Mouse (Mus musculus): ENCODE measurements around the gene Agbl4. TPM values are rescaled to one million over a fixed set of nuclear protein-coding genes. Genes with fewer than 3 reads are reported as not detected.

The Agbl4 gene
- polyA plus RNA-seq, 1 experiment from 2014 or later = 1.7 TPM

DNA sequence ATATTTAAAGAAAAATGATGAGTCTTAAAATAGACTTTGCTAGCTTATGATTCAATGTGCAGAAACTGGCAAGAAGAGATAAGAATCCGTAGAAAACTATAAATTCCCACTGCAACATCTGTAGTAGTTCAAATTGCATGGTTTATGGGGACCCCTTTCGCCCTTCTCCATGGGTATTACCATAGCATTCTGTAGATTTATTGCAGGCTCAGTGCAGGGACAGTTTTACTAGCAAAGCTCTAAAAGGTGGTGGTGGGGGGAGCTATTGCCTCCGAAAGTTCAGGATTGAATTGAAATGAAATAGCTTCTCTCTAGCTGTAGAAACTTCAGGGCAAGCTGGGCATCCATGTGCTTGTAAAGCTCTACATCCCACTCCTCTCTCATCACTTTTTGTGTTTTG is 959.7 kb downstream of the Agbl4 start:
- ATAC-seq (ENCODE audit: low read depth) = peak; percentile 94
- Histone ChIP-seq H3K9me3 (no peaks in the 10 kb centered on the region), H3K27me3 (no peaks in the 10 kb centered on the region), H3K4me1 (replicated peaks) (peaks cover 26% of the 10 kb centered on the region), H3K9ac (no peak overlapping the region), H3K36me3 (no peaks in the 10 kb centered on the region), H3K27ac (replicated peaks) (peak overlapping the region; percentile 42), H3K4me2 (no peak overlapping the region), H3K4me3 (no peak overlapping the region)
- 8% methylated on average over 3 of the region's 3 CpGs for WGBS

DNA sequence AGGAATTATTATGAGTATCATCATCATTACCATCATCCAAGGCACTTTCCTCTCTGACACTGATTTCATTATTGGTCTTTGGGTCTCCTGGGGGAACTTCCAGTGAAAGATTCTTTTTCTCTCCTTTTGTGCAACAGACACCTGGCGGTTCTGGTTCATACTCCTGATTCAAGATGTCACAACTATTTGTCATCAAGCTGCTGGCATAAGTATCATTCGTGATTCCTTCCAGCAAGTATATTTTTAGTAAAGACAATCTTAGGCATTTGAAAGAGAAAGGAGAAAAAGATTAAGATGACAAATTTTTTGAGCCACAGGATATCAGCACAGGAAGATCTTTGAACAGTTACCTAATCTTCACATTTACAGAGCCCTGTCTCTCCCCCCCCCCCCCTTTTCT is 966.7 kb downstream of the Agbl4 start:
- H3K27ac ChIP-seq (replicated peaks) = no peak overlapping the region
- WGBS = 90% methylated on average over 2 of the region's 2 CpGs

DNA sequence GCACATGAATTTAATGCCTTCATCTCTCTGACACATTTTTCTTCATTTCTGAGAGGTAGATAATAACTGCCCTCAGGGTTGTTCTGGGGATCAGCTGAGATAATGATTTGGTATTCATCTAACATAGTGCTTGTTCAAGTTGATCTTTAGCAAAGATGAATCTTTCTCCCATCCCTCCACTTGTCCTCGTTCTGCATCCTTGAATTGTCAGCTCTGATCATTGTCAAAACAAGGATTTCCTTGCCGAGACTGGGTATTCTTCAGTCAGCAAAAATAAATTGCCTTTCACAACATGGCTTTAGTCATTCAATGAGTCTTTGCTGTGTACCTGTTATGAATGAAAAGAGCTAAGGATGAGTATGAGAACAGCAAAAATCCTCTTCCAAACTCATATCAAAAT is 970.3 kb downstream of the Agbl4 start:
- Histone ChIP-seq H3K4me1 (replicated peaks) (no peaks in the 10 kb centered on the region), H3K9me3 (no peaks in the 10 kb centered on the region)

More for the DNA sequence above, 966.7 kb downstream of the Agbl4 start:
- H3K27me3 ChIP-seq = no peaks in the 10 kb centered on the region
- H3K36me3 ChIP-seq = no peaks in the 10 kb centered on the region
- H3K4me3 ChIP-seq = no peak overlapping the region
- H3K4me1 ChIP-seq (replicated peaks) = no peaks in the 10 kb centered on the region
- H3K9ac ChIP-seq = no peak overlapping the region
- ATAC-seq (ENCODE audit: low read depth) = no peak
- no peak overlapping the region for H3K4me2 ChIP-seq
- H3K9me3 ChIP-seq = no peaks in the 10 kb centered on the region

DNA sequence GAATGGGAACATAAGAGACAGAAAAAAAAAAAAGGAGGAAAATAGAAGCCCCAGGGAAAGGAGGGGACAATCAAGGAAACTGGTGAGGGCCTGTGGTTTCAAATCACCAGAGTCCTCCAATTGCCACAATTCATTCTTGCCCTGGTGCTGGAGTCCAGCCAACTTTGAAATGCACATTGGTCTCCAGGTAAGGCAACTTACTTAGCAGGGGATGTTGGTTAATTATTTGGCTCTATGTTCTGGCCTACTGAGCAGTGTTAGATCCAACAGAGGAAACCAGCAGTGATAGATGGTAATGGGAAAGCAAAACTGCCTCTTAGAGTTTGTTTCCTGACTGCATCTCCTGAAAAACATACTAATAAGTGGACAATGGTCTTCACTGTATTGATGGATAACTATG is 979.7 kb downstream of the Agbl4 start:
- H3K27ac ChIP-seq (replicated peaks) = no peak overlapping the region
- ATAC-seq (ENCODE audit: low read depth) = no peak
- H3K4me1 ChIP-seq (replicated peaks) = no peaks in the 10 kb centered on the region
- H3K9me3 ChIP-seq = no peaks in the 10 kb centered on the region
- H3K36me3 ChIP-seq = no peaks in the 10 kb centered on the region
- H3K9ac ChIP-seq = no peak overlapping the region
- no peak overlapping the region for H3K4me3 ChIP-seq
- H3K27me3 ChIP-seq = no peaks in the 10 kb centered on the region
- no peak overlapping the region for H3K4me2 ChIP-seq

More for the DNA sequence above, 970.3 kb downstream of the Agbl4 start:
- H3K27ac ChIP-seq (replicated peaks) = no peak overlapping the region
- ATAC-seq (ENCODE audit: low read depth) = no peak
- no peak overlapping the region for H3K4me3 ChIP-seq
- H3K9ac ChIP-seq = no peak overlapping the region
- no peaks in the 10 kb centered on the region for H3K27me3 ChIP-seq
- no peak overlapping the region for H3K4me2 ChIP-seq
- no peaks in the 10 kb centered on the region for H3K36me3 ChIP-seq
- WGBS = 68% methylated on average over 2 of the region's 2 CpGs

DNA sequence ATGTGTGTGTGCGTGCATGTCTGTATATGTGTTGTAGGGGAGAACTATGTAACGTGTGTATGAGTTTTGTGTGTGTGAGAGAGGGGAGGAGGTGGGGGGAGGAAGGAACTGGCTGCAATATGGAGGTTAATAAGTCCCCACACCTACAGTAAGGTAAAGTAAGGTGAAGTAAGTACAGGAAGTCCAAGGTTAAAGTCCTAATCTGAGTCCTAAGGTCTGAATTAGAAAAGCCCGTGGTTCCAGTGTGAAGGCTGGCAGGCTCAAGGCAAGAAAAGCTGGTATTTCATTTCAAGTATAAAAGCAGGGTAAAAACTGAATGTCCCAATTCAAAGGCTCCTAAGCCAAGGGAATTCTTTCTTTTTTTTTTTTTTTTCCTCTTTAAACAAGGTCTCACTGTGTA is 980.6 kb downstream of the Agbl4 start:
- no peak overlapping the region for H3K27ac ChIP-seq (replicated peaks)
- no peak overlapping the region for H3K4me2 ChIP-seq
- no peaks in the 10 kb centered on the region for H3K4me1 ChIP-seq (replicated peaks)
- no peaks in the 10 kb centered on the region for H3K27me3 ChIP-seq
- no peak overlapping the region for H3K9ac ChIP-seq
- WGBS = 94% methylated on average over 3 of the region's 3 CpGs
- H3K4me3 ChIP-seq = no peak overlapping the region
- no peaks in the 10 kb centered on the region for H3K36me3 ChIP-seq
- no peak for ATAC-seq (ENCODE audit: low read depth)
- H3K9me3 ChIP-seq = no peaks in the 10 kb centered on the region

DNA sequence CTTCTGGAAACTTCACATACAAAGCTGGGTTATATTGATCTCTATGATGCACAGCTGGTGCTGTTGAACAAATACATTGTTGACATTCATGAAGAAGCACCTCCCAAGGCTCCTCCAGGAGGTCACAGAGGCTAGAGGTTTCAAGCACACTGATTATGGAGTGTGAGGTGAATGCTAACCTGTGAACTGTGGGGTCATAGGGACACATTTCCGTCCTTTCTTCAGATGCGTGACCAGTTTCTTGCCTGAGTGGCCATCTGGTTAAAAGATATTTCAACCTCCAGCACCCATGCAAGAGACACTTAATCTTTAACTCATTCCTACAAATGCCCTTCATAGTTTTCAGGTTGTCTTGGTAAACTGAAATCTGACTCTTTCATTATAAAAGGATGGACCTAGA is 985.6 kb downstream of the Agbl4 start:
- Histone ChIP-seq H3K27ac (replicated peaks) (no peak overlapping the region), H3K4me2 (no peak overlapping the region), H3K9ac (no peak overlapping the region), H3K9me3 (no peaks in the 10 kb centered on the region), H3K27me3 (no peaks in the 10 kb centered on the region), H3K4me1 (replicated peaks) (no peaks in the 10 kb centered on the region), H3K4me3 (no peak overlapping the region), H3K36me3 (no peaks in the 10 kb centered on the region)
- no peak for ATAC-seq (ENCODE audit: low read depth)
- 90% methylated on average over 2 of the region's 2 CpGs for WGBS

DNA sequence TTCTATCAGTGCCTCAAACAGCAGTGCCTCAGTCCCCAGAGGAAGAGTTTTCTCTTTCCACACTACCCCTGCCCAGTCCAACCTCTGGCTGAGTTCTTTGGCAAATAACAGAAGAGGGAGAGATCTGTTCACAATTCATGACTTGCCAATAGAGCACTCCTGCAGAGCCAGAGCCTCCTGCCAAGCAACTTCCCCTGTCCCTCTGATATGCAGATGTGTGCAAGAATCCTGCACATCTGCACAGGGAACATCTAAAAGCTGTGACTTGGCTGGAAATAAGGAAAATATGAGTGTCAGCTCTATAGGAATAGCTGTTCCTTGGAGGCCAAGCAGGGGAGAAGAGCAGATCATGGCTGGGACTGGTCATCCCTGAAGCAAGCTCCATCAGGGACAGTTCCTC is 993.3 kb downstream of the Agbl4 start:
- H3K4me2 ChIP-seq = no peak overlapping the region
- H3K27me3 ChIP-seq = no peaks in the 10 kb centered on the region
- no peaks in the 10 kb centered on the region for H3K4me1 ChIP-seq (replicated peaks)
- H3K4me3 ChIP-seq = no peak overlapping the region
- no peak for ATAC-seq (ENCODE audit: low read depth)
- no peaks in the 10 kb centered on the region for H3K36me3 ChIP-seq
- no peak overlapping the region for H3K9ac ChIP-seq
- no peaks in the 10 kb centered on the region for H3K9me3 ChIP-seq
- no peak overlapping the region for H3K27ac ChIP-seq (replicated peaks)

DNA sequence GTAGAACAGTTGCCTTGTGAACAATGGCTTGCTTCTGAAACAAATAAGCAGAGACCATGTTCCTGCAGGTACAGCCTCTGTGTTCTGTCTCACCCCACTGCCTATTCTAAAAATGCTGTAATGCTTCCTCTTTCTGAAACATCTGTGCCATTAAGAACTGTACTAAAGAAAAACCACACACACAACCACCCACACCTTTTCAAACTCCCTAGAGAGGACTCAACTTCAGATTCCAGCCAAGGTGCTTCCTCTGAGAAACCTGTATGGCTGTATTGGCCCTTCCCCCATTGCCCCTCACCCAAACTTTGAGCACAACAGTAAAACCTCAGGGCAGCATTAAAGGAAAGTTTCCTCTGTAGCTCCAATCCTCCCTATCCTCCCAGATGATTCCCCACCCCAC is 1002.3 kb downstream of the Agbl4 start:
- Histone ChIP-seq H3K9me3 (no peaks in the 10 kb centered on the region), H3K9ac (no peak overlapping the region), H3K4me2 (no peak overlapping the region), H3K4me3 (no peak overlapping the region), H3K27ac (replicated peaks) (no peak overlapping the region), H3K4me1 (replicated peaks) (peaks cover 10% of the 10 kb centered on the region; the same call in 1 of the 2 replicates), H3K27me3 (no peaks in the 10 kb centered on the region), H3K36me3 (no peaks in the 10 kb centered on the region)
- no peak for ATAC-seq (ENCODE audit: low read depth)

DNA sequence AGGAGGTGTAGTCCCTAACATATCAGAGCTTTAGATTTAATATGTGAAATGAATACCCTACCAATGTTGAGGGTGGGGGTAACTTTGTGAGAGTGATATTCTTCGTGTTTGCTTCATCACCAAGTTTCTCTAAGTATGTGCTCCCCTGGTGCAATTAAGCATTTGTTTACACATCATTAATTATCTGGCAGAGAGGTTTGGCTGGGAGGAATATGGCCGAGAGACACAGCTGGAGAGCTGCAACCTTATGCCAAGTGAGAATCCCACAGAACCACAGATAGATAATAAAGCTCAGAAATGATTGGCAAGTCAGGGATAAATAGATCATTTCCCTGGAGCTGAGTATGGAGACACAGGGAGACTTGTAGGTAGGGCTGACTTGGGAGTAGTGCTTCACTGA is 1003.2 kb downstream of the Agbl4 start:
- ATAC-seq (ENCODE audit: low read depth) = no peak
- WGBS = 34% methylated on average over 2 of the region's 2 CpGs
- no peak overlapping the region for H3K4me2 ChIP-seq

DNA sequence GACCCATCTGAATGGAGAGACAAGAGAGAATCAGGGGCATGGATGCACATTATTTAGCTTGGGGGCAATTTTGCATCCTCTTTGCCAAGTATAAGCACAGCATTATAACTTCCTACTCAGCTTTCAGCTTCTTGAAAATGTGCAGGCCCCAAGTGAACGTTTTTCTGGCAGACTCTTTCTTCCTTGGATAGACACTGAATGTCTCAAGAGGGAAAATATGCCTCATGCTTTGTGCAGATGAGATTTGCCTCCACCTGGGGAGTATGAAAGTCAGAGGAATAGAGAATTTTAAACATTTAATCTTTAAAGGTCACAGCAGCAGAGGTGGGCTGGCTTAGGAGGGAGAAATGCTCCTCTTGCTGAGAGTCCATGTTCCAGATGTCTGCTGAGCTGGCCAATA is 1005.8 kb downstream of the Agbl4 start:
- 57% methylated on average over 1 of the region's 1 CpGs for WGBS
- Histone ChIP-seq H3K4me3 (no peak overlapping the region), H3K27me3 (no peaks in the 10 kb centered on the region)

More for the DNA sequence above, 1003.2 kb downstream of the Agbl4 start:
- no peak overlapping the region for H3K4me3 ChIP-seq
- no peaks in the 10 kb centered on the region for H3K9me3 ChIP-seq
- no peak overlapping the region for H3K27ac ChIP-seq (replicated peaks)
- H3K27me3 ChIP-seq = no peaks in the 10 kb centered on the region
- H3K9ac ChIP-seq = no peak overlapping the region
- peaks cover 10% of the 10 kb centered on the region; the same call in 1 of the 2 replicates for H3K4me1 ChIP-seq (replicated peaks)
- H3K36me3 ChIP-seq = no peaks in the 10 kb centered on the region

DNA sequence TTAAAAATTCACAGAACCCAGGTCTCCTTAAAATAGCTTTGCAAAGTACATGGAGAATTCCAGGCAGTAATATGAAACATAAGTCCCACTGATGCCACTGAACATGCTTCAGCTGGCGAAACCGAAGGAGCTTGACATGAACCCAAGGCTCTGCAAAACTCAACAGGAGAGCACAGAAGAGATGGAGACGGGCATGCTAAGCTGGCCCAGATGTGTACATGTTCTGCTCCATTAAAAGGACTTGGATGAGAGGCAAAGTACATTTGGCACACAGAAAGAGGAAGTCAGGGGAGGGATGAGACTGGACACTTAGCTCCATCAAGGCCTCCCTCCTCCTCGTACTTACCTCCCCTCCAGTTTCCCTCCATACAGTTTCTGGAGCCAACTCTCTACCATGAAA is 1013.3 kb downstream of the Agbl4 start:
- Histone ChIP-seq H3K9ac (no peak overlapping the region), H3K36me3 (no peaks in the 10 kb centered on the region), H3K4me2 (no peak overlapping the region), H3K4me1 (replicated peaks) (peaks cover 9% of the 10 kb centered on the region), H3K9me3 (no peaks in the 10 kb centered on the region), H3K27ac (replicated peaks) (no peak overlapping the region), H3K27me3 (no peaks in the 10 kb centered on the region), H3K4me3 (no peak overlapping the region)
- WGBS = 83% methylated on average over 4 of the region's 4 CpGs
- no peak for ATAC-seq (ENCODE audit: low read depth)

More for the DNA sequence above, 1005.8 kb downstream of the Agbl4 start:
- Histone ChIP-seq H3K9ac (no peak overlapping the region), H3K27ac (replicated peaks) (no peak overlapping the region), H3K9me3 (no peaks in the 10 kb centered on the region), H3K4me2 (no peak overlapping the region), H3K4me1 (replicated peaks) (peaks cover 10% of the 10 kb centered on the region; the same call in 1 of the 2 replicates), H3K36me3 (no peaks in the 10 kb centered on the region)
- ATAC-seq (ENCODE audit: low read depth) = no peak

DNA sequence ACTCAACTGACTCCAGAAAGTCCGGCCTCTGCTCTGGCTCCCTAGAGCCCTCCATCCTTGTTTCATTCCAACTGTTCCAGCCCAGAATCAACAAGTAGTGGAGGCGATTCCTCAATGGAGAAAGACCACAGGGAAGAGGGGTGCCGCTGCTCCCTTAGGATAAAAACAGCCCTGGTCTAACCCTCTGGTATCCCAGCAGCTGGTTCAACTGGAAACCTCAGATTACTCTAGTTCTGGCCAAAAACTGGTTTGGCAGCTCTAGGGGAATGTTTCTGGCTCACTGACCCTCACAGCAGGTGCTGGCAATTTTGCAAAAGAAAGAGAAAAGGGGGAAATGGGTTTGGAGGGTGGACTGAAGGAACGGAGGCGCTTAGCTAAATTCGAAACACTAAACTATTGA is 1016.9 kb downstream of the Agbl4 start:
- Histone ChIP-seq H3K27ac (replicated peaks) (peak overlapping the region; percentile 89; the same call in 1 of the 2 replicates), H3K9me3 (no peaks in the 10 kb centered on the region), H3K4me2 (peak overlapping the region; percentile 89), H3K27me3 (no peaks in the 10 kb centered on the region), H3K9ac (peak overlapping the region; percentile 96), H3K4me1 (replicated peaks) (peaks cover 44% of the 10 kb centered on the region), H3K4me3 (peak overlapping the region; percentile 79), H3K36me3 (peaks cover 19% of the 10 kb centered on the region)
- peak; percentile 46 for ATAC-seq (ENCODE audit: low read depth)
- WGBS = 1% methylated on average over 6 of the region's 6 CpGs

DNA sequence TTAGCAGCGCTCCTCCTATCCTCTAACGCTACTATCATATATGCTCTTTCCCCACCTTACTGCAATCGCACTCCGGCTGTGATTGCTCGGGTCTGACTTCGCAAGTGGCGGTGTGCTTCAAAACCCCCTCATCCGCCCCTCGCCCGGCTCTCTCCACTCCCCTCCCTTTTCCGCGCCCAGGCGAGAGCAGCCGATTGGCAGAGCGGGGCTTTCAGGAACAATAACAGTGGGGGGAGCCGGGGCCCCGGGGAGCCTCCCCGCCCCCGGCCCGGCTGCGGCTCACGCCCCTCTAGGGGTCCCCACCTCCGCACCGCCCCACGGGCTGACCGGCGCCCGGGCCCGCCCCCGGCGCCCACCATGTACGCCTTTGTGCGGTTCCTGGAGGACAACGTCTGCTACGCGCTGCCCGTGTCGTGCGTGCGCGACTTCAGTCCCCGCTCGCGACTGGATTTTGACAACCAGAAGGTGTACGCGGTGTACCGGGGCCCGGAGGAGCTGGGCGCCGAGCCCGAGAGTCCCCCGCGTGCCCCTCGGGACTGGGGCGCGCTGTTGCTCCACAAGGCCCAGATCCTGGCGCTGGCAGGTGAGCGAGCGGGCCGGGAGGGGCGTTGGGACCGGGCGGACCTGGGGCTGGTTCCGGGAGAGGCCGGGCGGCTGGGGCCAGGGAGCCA is 1017.5 kb downstream of the Agbl4 start, which contains the start of gene Bend5:
Gene Bend5 (plus strand): TSS at position 189 of the 671 bp plus-strand sequence.
- Histone ChIP-seq H3K4me3 (peak within 1 kb of the TSS; percentile 79), H3K36me3 (peaks cover 23% of the 10 kb centered on the region), H3K9ac (peak within 1 kb of the TSS; percentile 96), H3K4me1 (replicated peaks) (peaks cover 48% of the 10 kb centered on the region), H3K4me2 (peak within 1 kb of the TSS; percentile 89), H3K27me3 (no peaks in the 10 kb centered on the region), H3K27ac (replicated peaks) (peak within 1 kb of the TSS; percentile 89), H3K9me3 (no peaks in the 10 kb centered on the region)
- under 1% methylated on average over 66 of the region's 66 CpGs for WGBS
- peak; percentile 97 for ATAC-seq (ENCODE audit: low read depth)

Measured in neural tube, embryonic 13.5 days (tissue).